ENCODE assay signal across 9 mouse cellular contexts in the genomic region with DNA sequence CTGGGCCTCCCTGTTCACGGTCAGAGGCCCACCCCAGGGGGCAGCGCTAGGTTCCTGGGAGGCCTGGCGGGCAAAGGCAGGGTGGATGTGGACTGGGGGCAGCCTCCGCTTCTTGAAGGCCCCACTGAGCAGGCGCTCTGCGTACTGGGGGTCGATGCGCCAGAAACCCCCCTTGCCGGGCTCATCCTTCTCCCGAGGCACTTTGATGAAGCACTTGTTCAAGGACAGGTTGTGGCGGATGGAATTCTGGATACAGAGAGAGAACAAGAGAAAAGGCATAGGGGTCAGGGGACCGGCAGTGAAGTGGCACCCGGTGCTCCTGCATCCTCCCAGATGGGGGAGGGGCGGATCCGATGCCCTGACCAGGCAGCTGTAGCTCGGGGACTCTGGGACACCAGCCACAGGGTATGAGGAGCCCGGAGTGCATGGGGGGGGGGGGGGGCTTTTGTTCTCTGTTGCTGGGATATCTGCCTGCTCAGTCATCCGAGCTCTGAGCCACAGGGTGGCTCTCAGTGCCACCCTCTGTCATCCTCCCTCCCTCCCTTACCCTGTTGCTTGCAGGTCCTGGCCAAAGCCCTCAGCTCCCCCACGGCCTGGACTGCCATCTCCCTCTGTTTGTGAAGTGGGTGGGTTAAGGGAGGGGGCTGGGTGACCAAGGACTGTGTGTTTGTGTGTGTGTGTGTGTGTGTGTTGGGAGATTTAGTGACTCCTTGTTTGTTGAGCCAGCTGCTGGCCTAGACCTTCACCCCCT. TPM values are rescaled to one million over a fixed set of nuclear protein-coding genes. Genes with fewer than 3 reads are reported as not detected.
DNase-seq lines count a peak whose midpoint lies in the region; ATAC-seq and TF ChIP-seq lines count a peak whose summit lies in the region.
"Had no signal": no experiment of that assay in that cellular context is flagged by ENCODE, and none has a peak within 500 bp of the region (broad histone marks: within the 10 kb centered on the region; RNA-seq: fewer than 3 reads in every experiment).

No protein-coding gene starts in this region.

- H3K36me3 ChIP-seq in kidney, embryonic 16.5 days (ENCODE audit: insufficient read depth, low read length): no peaks in the 10 kb centered on the region
- no peaks in the 10 kb centered on the region for H3K36me3 ChIP-seq in hindbrain, postnatal 0 days (ENCODE audit: insufficient read depth, low read length)
- H3K36me3 ChIP-seq in midbrain, postnatal 0 days (ENCODE audit: insufficient read depth, low read length): no peaks in the 10 kb centered on the region
- H3K36me3 ChIP-seq: limb, embryonic 15.5 days had no signal

- TF ChIP-seq CTCF in hindbrain, postnatal 0 days (IDR thresholded peaks at IDR 0.05; ENCODE audit: low read depth): no peak
- TF ChIP-seq CTCF in midbrain, postnatal 0 days (IDR thresholded peaks at IDR 0.05): no peak

- H3K27me3 ChIP-seq in kidney, embryonic 16.5 days (ENCODE audit: insufficient read depth, low read length): peaks cover 18% of the 10 kb centered on the region
- H3K27me3 ChIP-seq in hindbrain, postnatal 0 days (ENCODE audit: insufficient read depth, low read length): no peaks in the 10 kb centered on the region
- H3K27me3 ChIP-seq in midbrain, postnatal 0 days (ENCODE audit: insufficient read depth, low read length): peaks cover 14% of the 10 kb centered on the region

- WGBS in kidney, embryonic 16.5 days: 34% methylated on average over 19 of the region's 19 CpGs
- 16% methylated on average over 19 of the region's 19 CpGs for WGBS in hindbrain, postnatal 0 days
- WGBS in midbrain, postnatal 0 days: 21% methylated on average over 18 of the region's 19 CpGs

- H3K27ac ChIP-seq in kidney, embryonic 16.5 days (ENCODE audit: low read length): peak overlapping the region; percentile 90
- H3K27ac ChIP-seq in hindbrain, postnatal 0 days: no peak overlapping the region
- peak overlapping the region; percentile 43; the same call in 1 of the 2 replicates for H3K27ac ChIP-seq in midbrain, postnatal 0 days (ENCODE audit: low read depth, low read length)
- H3K27ac ChIP-seq: limb, embryonic 15.5 days had no signal

- peaks cover 75% of the 10 kb centered on the region for H3K4me1 ChIP-seq in kidney, embryonic 16.5 days (ENCODE audit: insufficient read depth, low read length)
- H3K4me1 ChIP-seq in hindbrain, postnatal 0 days (ENCODE audit: insufficient read depth, low read length): peaks cover 32% of the 10 kb centered on the region
- peaks cover 6% of the 10 kb centered on the region; the same call in 1 of the 2 replicates for H3K4me1 ChIP-seq in midbrain, postnatal 0 days (ENCODE audit: insufficient read depth, low read length)

- peak overlapping the region; percentile 60 for H3K9ac ChIP-seq in kidney, embryonic 16.5 days (replicated peaks; ENCODE audit: low read length)
- 0 out of 2 replicates have a peak overlapping the region, but pooled peaks have one; percentile 13 for H3K9ac ChIP-seq in hindbrain, postnatal 0 days (replicated peaks; ENCODE audit: low read length)
- H3K9ac ChIP-seq in midbrain, postnatal 0 days (replicated peaks; ENCODE audit: low read length, poor library complexity, severe bottlenecking): no peak overlapping the region
- H3K9ac ChIP-seq: limb, embryonic 15.5 days had no signal

- peak; percentile 24 for ATAC-seq in kidney, embryonic 16.5 days (ENCODE audit: low FRiP score, low TSS enrichment)
- peak; percentile 46 for ATAC-seq in hindbrain, postnatal 0 days
- ATAC-seq in midbrain, postnatal 0 days (ENCODE audit: low FRiP score): 0 out of 2 replicates have a peak, but pooled peaks have one; percentile 22

- no peak for DNase-seq in kidney, adult 8-10 months
- DNase-seq in embryo, embryonic 10.5 days (ENCODE audit: low spot score): peak; percentile 64
- DNase-seq in hindbrain, postnatal 0 days (ENCODE audit: low spot score): peak; percentile 62
- DNase-seq in midbrain, postnatal 0 days (ENCODE audit: low spot score): peak; percentile 65
- no peak for DNase-seq in urinary bladder, adult 18-20 months (ENCODE audit: low spot score in 2 of 2)
- no peak for DNase-seq in heart, postnatal 10 days
- no peak for DNase-seq in lung, postnatal 36 days

- no peak overlapping the region for H3K4me3 ChIP-seq in kidney, embryonic 16.5 days (ENCODE audit: low read length)
- H3K4me3 ChIP-seq in hindbrain, postnatal 0 days (ENCODE audit: low read length): no peak overlapping the region
- no peak overlapping the region for H3K4me3 ChIP-seq in midbrain, postnatal 0 days (ENCODE audit: low read depth, low read length)
- H3K4me3 ChIP-seq: limb, embryonic 15.5 days had no signal

- H3K9me3 ChIP-seq in kidney, embryonic 16.5 days (ENCODE audit: low read length): no peaks in the 10 kb centered on the region
- no peaks in the 10 kb centered on the region for H3K9me3 ChIP-seq in hindbrain, postnatal 0 days (ENCODE audit: low read length)
- H3K9me3 ChIP-seq in midbrain, postnatal 0 days (ENCODE audit: low read length): no peaks in the 10 kb centered on the region
- H3K9me3 ChIP-seq: limb, embryonic 15.5 days had no signal

- H3K4me2 ChIP-seq in kidney, embryonic 16.5 days (replicated peaks; ENCODE audit: low read depth, low read length): peak overlapping the region; percentile 31
- H3K4me2 ChIP-seq in hindbrain, postnatal 0 days (ENCODE audit: low read depth, low read length): 0 out of 2 replicates have a peak overlapping the region, but pooled peaks have one; percentile 10
- H3K4me2 ChIP-seq in midbrain, postnatal 0 days (ENCODE audit: low read depth, low read length, poor library complexity, severe bottlenecking): peak overlapping the region; percentile 22
- H3K4me2 ChIP-seq: limb, embryonic 15.5 days had no signal

- intact Hi-C loops in heart, postnatal 10 days (cut with DNase I): no loop called here

RNA-seq across cellular contexts. Expression of a gene that starts 2.8 kb away (rescaled TPM):
- polyA plus RNA-seq in kidney, embryonic 16.5 days (2015; fragmentation: Nextera tagmentation; extraction: Ambion mirVana): 2.7 and 3.5 TPM in 2 replicates
- total RNA-seq in hindbrain, postnatal 0 days (2014; rRNA removed): 37.6 and 40.0 TPM in 2 replicates
- 15.5 and 16.6 TPM in 2 replicates for polyA plus RNA-seq in hindbrain, postnatal 0 days (2015; fragmentation: Nextera tagmentation; extraction: Ambion mirVana)
- 24.1 and 37.5 TPM in 2 replicates for total RNA-seq in midbrain, postnatal 0 days (2014; rRNA removed)
- 9.6 and 12.1 TPM in 2 replicates for polyA plus RNA-seq in midbrain, postnatal 0 days (2015; fragmentation: Nextera tagmentation; extraction: Ambion mirVana)
- not detected for total RNA-seq in heart, postnatal 10 days (2021)

RNA-seq across cellular contexts. Expression of a gene that starts 25.4 kb away (rescaled TPM):
- 71.5 and 72.5 TPM in 2 replicates for polyA plus RNA-seq in kidney, embryonic 16.5 days (2015; fragmentation: Nextera tagmentation; extraction: Ambion mirVana)
- total RNA-seq in hindbrain, postnatal 0 days (2014; rRNA removed): 84.6 and 95.3 TPM in 2 replicates
- 128 TPM in 2 replicates for polyA plus RNA-seq in hindbrain, postnatal 0 days (2015; fragmentation: Nextera tagmentation; extraction: Ambion mirVana)
- 81.0 and 101 TPM in 2 replicates for total RNA-seq in midbrain, postnatal 0 days (2014; rRNA removed)
- polyA plus RNA-seq in midbrain, postnatal 0 days (2015; fragmentation: Nextera tagmentation; extraction: Ambion mirVana): 144 and 149 TPM in 2 replicates
- total RNA-seq in heart, postnatal 10 days (2021): 10 to 100 TPM; 61.0 to 65.9 TPM

RNA-seq across cellular contexts. Expression of a gene that starts 51.7 kb away (rescaled TPM):
- 0.14 and 0.19 TPM in 2 replicates for polyA plus RNA-seq in kidney, embryonic 16.5 days (2015; fragmentation: Nextera tagmentation; extraction: Ambion mirVana)
- 0.40 TPM in 1 of 2 replicates, not detected in the other for total RNA-seq in hindbrain, postnatal 0 days (2014; rRNA removed)
- 0.34 and 0.44 TPM in 2 replicates for polyA plus RNA-seq in hindbrain, postnatal 0 days (2015; fragmentation: Nextera tagmentation; extraction: Ambion mirVana)
- 0.47 TPM in 1 of 2 replicates, not detected in the other for total RNA-seq in midbrain, postnatal 0 days (2014; rRNA removed)
- polyA plus RNA-seq in midbrain, postnatal 0 days (2015; fragmentation: Nextera tagmentation; extraction: Ambion mirVana): 0.36 and 0.54 TPM in 2 replicates
- total RNA-seq in heart, postnatal 10 days (2021): not detected

RNA-seq across cellular contexts. Expression of a gene that starts 58.4 kb away (rescaled TPM):
- 95.9 and 96.7 TPM in 2 replicates for polyA plus RNA-seq in kidney, embryonic 16.5 days (2015; fragmentation: Nextera tagmentation; extraction: Ambion mirVana)
- total RNA-seq in hindbrain, postnatal 0 days (2014; rRNA removed): 18.3 and 22.5 TPM in 2 replicates
- 50.4 and 50.8 TPM in 2 replicates for polyA plus RNA-seq in hindbrain, postnatal 0 days (2015; fragmentation: Nextera tagmentation; extraction: Ambion mirVana)
- total RNA-seq in midbrain, postnatal 0 days (2014; rRNA removed): 17.7 and 27.3 TPM in 2 replicates
- 47.9 and 50.9 TPM in 2 replicates for polyA plus RNA-seq in midbrain, postnatal 0 days (2015; fragmentation: Nextera tagmentation; extraction: Ambion mirVana)
- total RNA-seq in heart, postnatal 10 days (2021): 10 to 100 TPM; 58.7 to 59.8 TPM

Comparison
In these comparisons a context has a peak if more than half of its experiments do, and no peak if none do; other contexts are left out.
1. DNase-seq: peak in embryo, embryonic 10.5 days (single experiment), hindbrain, postnatal 0 days (single experiment) and midbrain, postnatal 0 days (single experiment); none in kidney, adult 8-10 months (0 of 2), urinary bladder, adult 18-20 months (0 of 2), heart, postnatal 10 days (0 of 2) and lung, postnatal 36 days (single experiment).
2. RNA of a gene that starts 2.8 kb away (total RNA-seq): 37.6 to 40.0 TPM in hindbrain, postnatal 0 days and 24.1 to 37.5 TPM in midbrain, postnatal 0 days; not detected in heart, postnatal 10 days; every median in the first group is over 10 times any median in the second.
3. Peak in every context shown above with its lines, with median percentiles within 50 percentile points of each other: ATAC-seq and H3K4me2 ChIP-seq.